Mouse (Mus musculus) olfactory bulb, adult 2 months (tissue): ENCODE data around the gene Hsp90ab1.

ENCODE experiments used
- CTCF ChIP-seq: fragments of 200-500 bp; IDR thresholded peaks from 2 replicates; pipeline ENCODE4 v1.5.1; 2012; ENCODE audit warnings: low read depth, mild to moderate bottlenecking, low read length, moderate library complexity; ENCODE audit not compliant: insufficient read depth
- POLR2A ChIP-seq: fragments of 200-500 bp; IDR thresholded peaks from 2 replicates; pipeline ENCODE4 v1.6.1; 2012; ENCODE audit warnings: mild to moderate bottlenecking, low read depth, low read length, moderate library complexity; ENCODE audit not compliant: insufficient read depth

GRCm38 (mm10) chr17:45619386-45620256 lies 46.5 kb upstream of the Hsp90ab1 start:
- TF ChIP-seq CTCF (no peak), POLR2A (no peak)
